ENCODE assay signal across 31 mouse cellular contexts in genomic region chr4:41298976-41299375, GRCm38 (mm10).
"Had no signal": no experiment of that assay in that cellular context is flagged by ENCODE, and none has a peak within 500 bp of the region (broad histone marks: within the 10 kb centered on the region; RNA-seq: fewer than 3 reads in every experiment).

No protein-coding gene starts in this region.

- DNase-seq: heart, postnatal 10 days; heart, postnatal 36 days; heart, postnatal 4 days; kidney, adult 11 months; kidney, adult 18-20 months; kidney, adult 2 months; kidney, adult 8-10 months; kidney, adult 9 months; kidney, postnatal 10 days; kidney, postnatal 14 days; kidney, postnatal 25 days; kidney, postnatal 36 days; kidney, postnatal 4 days; layer of hippocampus, adult 9-11 months; layer of hippocampus, postnatal 36 days had no signal

- H3K9me3 ChIP-seq: heart, embryonic 10.5 days; heart, embryonic 12.5 days; heart, embryonic 13.5 days; heart, embryonic 15.5 days; hindbrain, embryonic 10.5 days; hindbrain, embryonic 12.5 days; hindbrain, embryonic 13.5 days; hindbrain, embryonic 15.5 days; intestine, embryonic 15.5 days; kidney, embryonic 15.5 days had no signal

- H3K9ac ChIP-seq: heart, embryonic 12.5 days; heart, embryonic 13.5 days; heart, embryonic 15.5 days; hindbrain, embryonic 12.5 days; hindbrain, embryonic 13.5 days; hindbrain, embryonic 14.5 days; hindbrain, embryonic 15.5 days; intestine, embryonic 15.5 days; kidney, embryonic 15.5 days had no signal

- H3K4me2 ChIP-seq: heart, embryonic 11.5 days; heart, embryonic 12.5 days; heart, embryonic 13.5 days; heart, embryonic 15.5 days; hindbrain, embryonic 12.5 days; hindbrain, embryonic 13.5 days; hindbrain, embryonic 14.5 days; hindbrain, embryonic 15.5 days; intestine, embryonic 15.5 days; kidney, embryonic 15.5 days had no signal

- H3K27me3 ChIP-seq: heart, embryonic 12.5 days; heart, embryonic 13.5 days; heart, embryonic 15.5 days; hindbrain, embryonic 12.5 days; hindbrain, embryonic 13.5 days; hindbrain, embryonic 15.5 days; intestine, embryonic 15.5 days; kidney, embryonic 15.5 days had no signal

- H3K27ac ChIP-seq: heart, embryonic 10.5 days; heart, embryonic 13.5 days; heart, embryonic 15.5 days; hindbrain, embryonic 10.5 days; hindbrain, embryonic 12.5 days; hindbrain, embryonic 13.5 days; hindbrain, embryonic 14.5 days; hindbrain, embryonic 15.5 days; hindbrain, postnatal 0 days; intestine, embryonic 15.5 days; kidney, embryonic 15.5 days; kidney, postnatal 0 days; layer of hippocampus, adult 2 months; left cerebral cortex, adult 2 months had no signal

- H3K4me1 ChIP-seq: heart, embryonic 10.5 days; heart, embryonic 13.5 days; heart, embryonic 15.5 days; hindbrain, embryonic 10.5 days; hindbrain, embryonic 12.5 days; hindbrain, embryonic 13.5 days; hindbrain, embryonic 15.5 days; intestine, embryonic 15.5 days; kidney, embryonic 15.5 days had no signal

- H3K4me3 ChIP-seq: heart, embryonic 10.5 days; heart, embryonic 12.5 days; heart, embryonic 13.5 days; heart, embryonic 15.5 days; hindbrain, embryonic 10.5 days; hindbrain, embryonic 12.5 days; hindbrain, embryonic 13.5 days; hindbrain, embryonic 15.5 days; intestine, embryonic 15.5 days; kidney, embryonic 15.5 days; layer of hippocampus, adult 2 months; left cerebral cortex, adult 2 months had no signal
